Mouse (Mus musculus) gastrocnemius, adult 2 months (tissue): ENCODE data around the gene Col15a1. TPM values are rescaled to one million over a fixed set of nuclear protein-coding genes. Genes with fewer than 3 reads are reported as not detected.
A peak's percentile ranks its signal among the peaks of the same experiment; 100 is the strongest.

ENCODE experiments used
- DNase-seq: peaks from one replicate; pipeline ENCODE4 v3.0.0; 2022
- H3K27ac ChIP-seq: fragments of 200-600 bp; 2 replicates; pipeline ENCODE4 v1.8.1; 2022; ENCODE audit warnings: mild to moderate bottlenecking
- H3K4me3 ChIP-seq: fragments of 200-600 bp; 2 replicates; pipeline ENCODE4 v1.8.1; 2022; ENCODE audit warnings: mild to moderate bottlenecking, moderate library complexity
- CTCF ChIP-seq: fragments of 200-600 bp; IDR thresholded peaks from 2 replicates; pipeline ENCODE4 v1.8.1; 2022; ENCODE audit warnings: antibody characterized with exemption, mild to moderate bottlenecking, moderate library complexity
- intact Hi-C: fragments of 180-260 bp; cut with DNase I; formaldehyde crosslinking; loops from one replicate; pipeline ENCODE4 v1.15.1; 2025
- total RNA-seq, 2 experiments: library from RNA; stranded (reverse); gene quantifications; 2 replicates each; pipeline ENCODE4 v1.2.3; 2021

Col15a1 gene
- total RNA-seq, 2 experiments from 2014 or later = 19.5 to 37.8 TPM

DNA sequence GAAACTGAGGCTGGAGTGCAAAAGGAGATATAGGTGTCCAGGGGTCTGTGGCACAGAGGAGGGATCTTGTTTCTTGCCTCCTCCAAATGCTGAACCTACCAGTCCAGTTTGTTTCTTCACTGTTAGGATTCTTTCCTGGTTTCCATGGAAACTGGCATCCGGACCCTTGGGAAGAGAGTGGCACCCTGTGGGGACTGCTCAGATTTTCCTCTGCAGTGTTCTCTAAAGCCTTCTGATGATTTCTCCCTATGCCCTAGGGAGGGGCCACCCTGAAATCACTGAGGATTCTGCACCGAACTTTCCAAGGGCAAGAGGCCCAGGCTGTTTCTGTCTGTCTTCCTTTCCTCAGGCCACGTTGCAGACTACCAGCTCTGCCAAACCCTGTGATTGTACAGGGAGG lies 27.4 kb downstream of the Col15a1 start:
- intact Hi-C loops = loop anchor here (5.0 kb wide), 1 partner anchor 103 kb away; no protein-coding TSS in a partner anchor
- DNase-seq = peak; percentile 40
- Histone ChIP-seq H3K4me3 (no peak overlapping the region), H3K27ac (peak overlapping the region; percentile 75)
- TF ChIP-seq CTCF = no peak

DNA sequence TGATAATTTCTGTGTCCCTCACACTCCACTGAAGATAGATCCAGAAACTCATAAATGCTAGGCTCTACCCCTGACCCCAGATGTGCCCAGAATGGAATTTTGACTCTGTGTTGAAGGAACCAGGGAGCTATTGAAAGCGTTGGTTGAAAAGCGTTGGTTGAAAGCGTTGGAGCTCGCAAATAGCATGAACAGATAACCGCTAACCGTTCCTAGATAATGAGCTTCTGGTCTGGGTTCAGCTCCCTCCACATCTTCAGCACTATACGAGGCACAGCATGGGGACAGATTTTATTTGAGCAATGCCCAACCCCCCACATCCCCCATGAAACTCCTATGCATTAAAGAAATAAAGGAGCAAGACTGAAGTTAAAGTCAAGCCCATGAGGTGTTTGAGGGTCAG lies 28.1 kb downstream of the Col15a1 start:
- Histone ChIP-seq H3K27ac (peak overlapping the region; percentile 75), H3K4me3 (no peak overlapping the region)
- intact Hi-C loops = loop anchor here (5.0 kb wide), 1 partner anchor 104 kb away; no protein-coding TSS in a partner anchor
- DNase-seq = no peak
- TF ChIP-seq CTCF = no peak

- intact Hi-C loops = loop anchor here (5.0 kb wide), 1 partner anchor 105 kb away; no protein-coding TSS in a partner anchor
- peak overlapping the region; percentile 56 for H3K27ac ChIP-seq
- peak; percentile 83 for DNase-seq
- no peak for TF ChIP-seq CTCF
- peak overlapping the region; percentile 46 for H3K4me3 ChIP-seq
These were observed 29.3 kb downstream of the Col15a1 start for GRCm38 (mm10) chr4:47237220-47237619.

GRCm38 (mm10) chr4:47239114-47239513 lies 31.2 kb downstream of the Col15a1 start:
- DNase-seq = no peak
- Histone ChIP-seq H3K4me3 (no peak overlapping the region), H3K27ac (peak overlapping the region; percentile 0; the same call in 1 of the 2 replicates)
- TF ChIP-seq CTCF = no peak
- intact Hi-C loops = loop anchor here (5.0 kb wide), 1 partner anchor 107 kb away; no protein-coding TSS in a partner anchor

- TF ChIP-seq CTCF = no peak
- peak overlapping the region; percentile 24 for H3K27ac ChIP-seq
- no peak for DNase-seq
- H3K4me3 ChIP-seq = no peak overlapping the region
- intact Hi-C loops = no loop called here
These were observed 32.9 kb downstream of the Col15a1 start for GRCm38 (mm10) chr4:47240901-47241300.

DNA sequence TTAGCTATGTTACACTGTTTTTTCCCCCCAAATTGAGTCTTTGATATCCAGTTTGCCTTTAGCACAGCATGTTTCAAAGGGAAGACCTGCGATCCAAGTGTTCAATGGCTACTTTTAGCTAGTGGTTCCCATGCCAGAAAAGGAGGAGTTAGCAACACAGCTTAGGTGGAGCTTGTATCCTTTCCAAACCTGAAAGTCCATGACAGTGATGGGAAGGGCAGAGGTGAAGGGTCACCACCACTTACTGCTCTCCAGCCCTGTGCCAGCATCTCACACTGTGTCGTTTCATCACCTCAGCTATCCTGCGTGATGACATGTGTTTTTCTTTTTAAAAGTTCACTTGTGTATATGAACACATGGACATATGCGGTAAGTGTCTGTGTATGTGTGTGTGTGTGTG lies 34.2 kb downstream of the Col15a1 start:
- intact Hi-C loops = no loop called here
- H3K27ac ChIP-seq = no peak overlapping the region
- no peak for DNase-seq
- H3K4me3 ChIP-seq = no peak overlapping the region
- TF ChIP-seq CTCF = no peak

DNA sequence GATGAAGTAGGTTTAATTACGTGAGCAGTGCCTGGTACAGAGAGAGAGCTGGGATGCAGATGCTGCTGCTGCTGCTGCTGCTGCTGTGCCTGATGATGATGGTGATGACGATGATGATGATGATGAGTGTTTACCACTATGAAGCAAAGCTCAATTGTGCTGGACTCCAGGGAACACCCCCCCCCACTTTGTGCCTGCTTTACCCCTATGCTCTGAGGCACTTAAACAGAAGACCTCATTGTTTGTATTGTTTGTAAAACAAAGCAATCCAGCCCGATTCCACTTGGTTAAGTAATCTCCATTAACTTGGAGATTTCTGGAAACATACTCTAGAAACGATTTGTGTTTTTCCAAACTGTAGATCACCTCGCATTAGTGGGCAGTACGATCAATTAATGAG lies 36.7 kb downstream of the Col15a1 start:
- no peak for TF ChIP-seq CTCF
- Histone ChIP-seq H3K27ac (no peak overlapping the region), H3K4me3 (no peak overlapping the region)
- intact Hi-C loops = no loop called here
- DNase-seq = no peak

DNA sequence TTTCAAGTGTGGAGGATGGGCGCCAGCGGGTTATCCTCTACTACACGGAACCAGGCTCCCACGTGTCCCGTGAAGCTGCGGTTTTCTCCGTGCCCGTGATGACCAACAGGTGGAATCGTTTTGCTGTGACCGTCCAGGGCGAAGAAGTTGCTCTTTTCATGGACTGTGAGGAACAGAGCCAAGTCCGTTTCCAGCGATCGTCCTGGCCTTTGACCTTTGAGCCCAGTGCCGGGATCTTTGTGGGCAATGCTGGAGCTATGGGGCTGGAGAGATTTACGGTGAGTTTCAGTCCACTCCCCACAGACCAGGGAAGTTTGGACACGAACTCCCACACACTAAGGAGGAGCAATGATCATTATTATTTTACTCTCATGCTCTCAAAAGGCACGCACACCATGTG lies 37.7 kb downstream of the Col15a1 start:
- no peak for TF ChIP-seq CTCF
- Histone ChIP-seq H3K27ac (no peak overlapping the region), H3K4me3 (no peak overlapping the region)
- intact Hi-C loops = no loop called here
- no peak for DNase-seq

- Histone ChIP-seq H3K27ac (peak overlapping the region; percentile 36), H3K4me3 (no peak overlapping the region)
- intact Hi-C loops = no loop called here
- no peak for DNase-seq
- peak; percentile 62 for TF ChIP-seq CTCF
These were observed 38.9 kb downstream of the Col15a1 start for GRCm38 (mm10) chr4:47246811-47247210.

- peak overlapping the region; percentile 36 for H3K27ac ChIP-seq
- TF ChIP-seq CTCF = no peak
- no peak overlapping the region for H3K4me3 ChIP-seq
- intact Hi-C loops = no loop called here
- no peak for DNase-seq
These were observed 39.6 kb downstream of the Col15a1 start for GRCm38 (mm10) chr4:47247574-47247973.

GRCm38 (mm10) chr4:47249193-47249592 lies 41.2 kb downstream of the Col15a1 start:
- intact Hi-C loops = no loop called here
- TF ChIP-seq CTCF = no peak
- DNase-seq = no peak
- Histone ChIP-seq H3K27ac (no peak overlapping the region), H3K4me3 (no peak overlapping the region)

DNA sequence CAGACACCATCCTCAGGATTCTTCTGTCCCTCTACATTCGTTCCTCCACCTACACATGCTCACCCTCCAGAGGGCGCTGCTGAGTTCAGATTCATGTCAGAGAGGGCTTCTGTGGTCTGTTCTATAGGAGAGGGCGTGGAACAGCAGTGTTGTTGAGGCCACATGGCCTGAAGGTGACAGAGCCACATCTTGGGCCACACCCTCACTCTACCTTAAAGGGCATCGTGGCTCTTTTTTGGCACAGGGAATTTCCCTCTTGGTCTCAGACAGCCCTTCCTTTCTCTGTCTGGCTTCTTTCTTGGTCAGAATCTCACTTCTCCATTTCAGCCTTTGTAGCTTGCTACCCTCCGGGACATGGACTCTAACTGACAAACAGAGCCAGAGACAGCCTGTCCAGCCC lies 43.1 kb downstream of the Col15a1 start:
- DNase-seq = peak; percentile 87

GRCm38 (mm10) chr4:47251693-47252435 lies 43.9 kb downstream of the Col15a1 start:
- Histone ChIP-seq H3K4me3 (peak overlapping the region; percentile 51), H3K27ac (peak overlapping the region; percentile 77)
- TF ChIP-seq CTCF = no peak
- intact Hi-C loops = loop anchor here (2.0 kb wide), 2 partner anchors 99 to 147 kb away; no protein-coding TSS in a partner anchor
- DNase-seq = peak; percentile 74

More for the DNA sequence above, 43.1 kb downstream of the Col15a1 start:
- peak; percentile 82 for TF ChIP-seq CTCF
- intact Hi-C loops = loop anchor here (2.0 kb wide), 2 partner anchors 100 to 148 kb away; no protein-coding TSS in a partner anchor
- Histone ChIP-seq H3K4me3 (peak overlapping the region; percentile 51), H3K27ac (peak overlapping the region; percentile 77)
